Mouse (Mus musculus) liver, embryonic 14.5 days (tissue): ENCODE data around the gene Dclk2. TPM values are rescaled to one million over a fixed set of nuclear protein-coding genes. Genes with fewer than 3 reads are reported as not detected.

Experiments used
- ATAC-seq: fragments of 200-750 bp; cut with Nextera tagmentation; 2 replicates; pipeline ENCODE4 v1.8.0; 2017; ENCODE audit warnings: moderate number of reproducible peaks, mild to moderate bottlenecking, moderate library complexity; ENCODE audit not compliant: insufficient read depth
- DNase-seq, 3 experiments: peaks; one replicate each; pipeline ENCODE4 v3.0.0-alpha.2; 2012 to 2013; ENCODE audit warnings: low read depth in 3 of 3, low spot score in 3 of 3
- H3K27ac ChIP-seq: fragments of 300-500 bp; sonication (generic); 2 replicates; pipeline ENCODE4 v1.5.1; 2014; ENCODE audit warnings: moderate library complexity, mild to moderate bottlenecking, control low read depth, inconsistent platforms
- H3K27me3 ChIP-seq: fragments of 300-500 bp; sonication (generic); 2 replicates; pipeline ENCODE4 v1.6.1; 2014; ENCODE audit warnings: mild to moderate bottlenecking, low read length, moderate library complexity; ENCODE audit not compliant: control insufficient read depth, insufficient read depth
- H3K36me3 ChIP-seq: fragments of 300-500 bp; sonication (generic); replicated peaks from 2 replicates; pipeline ENCODE4 v1.6.1; 2014; ENCODE audit warnings: low read depth; ENCODE audit not compliant: control insufficient read depth, insufficient read depth
- H3K4me1 ChIP-seq, 2 experiments: fragments of 200-500 bp in 1 of 2; fragments of 300-500 bp in 1 of 2; sonication (generic) in 1 of 2; replicated peaks; 2 replicates each; pipeline ENCODE4 v1.6.1; 2012 to 2014; ENCODE audit warnings: antibody characterized with exemption in 1 of 2, inconsistent platforms in 1 of 2, low read length in 1 of 2; ENCODE audit not compliant: control insufficient read depth in 2 of 2, insufficient read depth in 2 of 2
- H3K4me2 ChIP-seq: fragments of 300-500 bp; sonication (generic); 2 replicates; pipeline ENCODE4 v1.6.1; 2014; ENCODE audit warnings: low read depth, mild to moderate bottlenecking, control low read depth, moderate library complexity
- H3K4me3 ChIP-seq, 2 experiments: fragments of 200-500 bp in 1 of 2; fragments of 300-500 bp in 1 of 2; sonication (generic) in 1 of 2; 2 replicates each; pipeline ENCODE4 v1.5.1; 2012 to 2014; ENCODE audit warnings: low read depth in 2 of 2, low read length in 2 of 2, mild to moderate bottlenecking in 2 of 2, control low read depth in 1 of 2, inconsistent platforms in 1 of 2, moderate library complexity in 1 of 2; ENCODE audit not compliant: insufficient read depth in 1 of 2
- H3K9ac ChIP-seq: fragments of 300-500 bp; sonication (generic); replicated peaks from 2 replicates; pipeline ENCODE4 v1.6.1; 2014; ENCODE audit warnings: mild to moderate bottlenecking, control low read depth, moderate library complexity
- H3K9me3 ChIP-seq: fragments of 300-500 bp; sonication (generic); 2 replicates; pipeline ENCODE4 v1.6.1; 2016; ENCODE audit warnings: low read length, mixed read lengths; ENCODE audit not compliant: control insufficient read depth
- CTCF ChIP-seq: IDR thresholded peaks from 2 replicates; pipeline ENCODE4 v1.5.1; 2016; ENCODE audit warnings: antibody characterized with exemption, low read depth, control low read depth
- EP300 ChIP-seq: IDR thresholded peaks from 2 replicates; pipeline ENCODE4 v1.6.1; 2016; ENCODE audit warnings: antibody characterized with exemption, low read depth
- WGBS: fragments of 180-500 bp; shearing (Covaris S2); extraction: QIAGEN DNeasy Blood & Tissue Kit; methylation state at CpG from one replicate; pipeline ENCODE4 v1.1.7; 2014; ENCODE audit not compliant: insufficient replicate concordance; 5-methylcytosine and 5-hydroxymethylcytosine counted together
- polyA plus RNA-seq, 2 experiments: library from polyadenylated mRNA; depleted of rRNA in 1 of 2; stranded (reverse) in 1 of 2; unstranded in 1 of 2; fragments of >200 nt; fragmentation: Nextera tagmentation in 1 of 2; extraction: Ambion mirVana in 1 of 2; gene quantifications; 2 replicates each; pipeline versions ENCODE4 v1.2.1 to v1.2.3; 2012 to 2014

Dclk2 gene
- polyA plus RNA-seq, 2 experiments = 8.7 to 12.8 TPM

DNA sequence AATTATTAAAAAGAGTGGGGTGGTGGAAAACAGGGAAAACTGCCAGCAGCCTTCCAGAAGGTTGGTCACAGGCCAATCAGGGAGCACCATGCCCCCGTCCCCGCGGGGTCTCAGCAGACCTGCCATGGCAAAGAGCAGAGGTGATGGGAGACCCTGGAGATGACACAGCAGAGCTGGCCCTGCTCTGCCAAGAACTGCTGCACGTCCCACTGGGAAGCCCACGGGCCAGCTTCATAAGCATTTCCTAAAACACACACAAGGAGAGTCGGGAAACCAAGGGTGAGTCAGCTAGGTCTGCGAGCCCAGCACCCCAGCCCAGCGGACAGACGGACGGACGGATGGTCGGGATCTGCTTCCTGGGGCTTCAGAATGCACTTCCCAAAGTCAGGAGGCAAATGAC, 134.4 kb downstream of the Dclk2 start:
- Histone ChIP-seq H3K4me3 (no peak overlapping the region), H3K9me3 (no peaks in the 10 kb centered on the region), H3K27me3 (no peaks in the 10 kb centered on the region), H3K27ac (no peak overlapping the region), H3K4me2 (no peak overlapping the region), H3K36me3 (no peaks in the 10 kb centered on the region; the same call in 1 of the 2 replicates), H3K9ac (no peak overlapping the region), H3K4me1 (no peaks in the 10 kb centered on the region)
- DNase-seq (no peak), ATAC-seq (no peak)
- TF ChIP-seq EP300 = no peak
- WGBS = 83% methylated on average over 12 of the region's 12 CpGs

DNA sequence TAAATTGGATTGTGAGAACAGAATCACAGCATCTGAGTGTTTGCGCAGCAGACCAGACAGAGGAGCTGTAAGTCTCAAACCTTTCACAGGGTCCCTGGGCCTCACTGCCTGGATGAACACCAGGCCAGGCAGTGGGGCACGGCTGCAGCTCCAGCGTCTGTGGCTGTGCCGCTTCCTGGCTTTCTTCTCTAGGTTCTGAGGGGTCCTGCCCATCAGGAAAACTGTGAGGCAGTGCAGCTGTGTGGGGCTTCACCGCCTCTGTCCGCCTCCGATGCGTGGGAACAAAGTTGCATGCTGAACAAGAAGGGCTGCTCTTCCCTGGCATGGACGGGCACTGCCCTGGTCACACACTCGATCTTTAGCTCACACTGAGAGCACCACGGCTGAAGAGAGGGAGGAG, 135.7 kb downstream of the Dclk2 start:
- H3K27ac ChIP-seq = no peak overlapping the region
- no peaks in the 10 kb centered on the region for H3K4me1 ChIP-seq
- no peaks in the 10 kb centered on the region; the same call in 1 of the 2 replicates for H3K36me3 ChIP-seq
- H3K9ac ChIP-seq = no peak overlapping the region
- no peaks in the 10 kb centered on the region for H3K9me3 ChIP-seq
- TF ChIP-seq CTCF = no peak
- TF ChIP-seq EP300 = no peak
- H3K27me3 ChIP-seq = no peaks in the 10 kb centered on the region
- no peak for ATAC-seq
- H3K4me3 ChIP-seq = no peak overlapping the region
- no peak for DNase-seq
- H3K4me2 ChIP-seq = no peak overlapping the region
- WGBS = 56% methylated on average over 11 of the region's 11 CpGs

- 88% methylated on average over 3 of the region's 3 CpGs for WGBS
- TF ChIP-seq CTCF = no peak
- no peak for TF ChIP-seq EP300
- no peak for DNase-seq
- H3K4me2 ChIP-seq = no peak overlapping the region
- H3K27ac ChIP-seq = no peak overlapping the region
- H3K27me3 ChIP-seq = no peaks in the 10 kb centered on the region
- H3K4me3 ChIP-seq = no peak overlapping the region
- no peak overlapping the region for H3K9ac ChIP-seq
- no peak for ATAC-seq
- H3K36me3 ChIP-seq = no peaks in the 10 kb centered on the region; the same call in 1 of the 2 replicates
- no peaks in the 10 kb centered on the region for H3K4me1 ChIP-seq
- no peaks in the 10 kb centered on the region for H3K9me3 ChIP-seq
These were observed 136.6 kb downstream of the Dclk2 start for GRCm38 (mm10) chr3:86784051-86784450.

- TF ChIP-seq CTCF = peak; percentile 62
- TF ChIP-seq EP300 = no peak
- 0 out of 2 replicates have a peak, but pooled peaks have one; percentile 35 for ATAC-seq
- Histone ChIP-seq H3K27ac (no peak overlapping the region), H3K27me3 (no peaks in the 10 kb centered on the region), H3K4me3 (no peak overlapping the region), H3K9me3 (no peaks in the 10 kb centered on the region), H3K4me2 (no peak overlapping the region), H3K4me1 (no peaks in the 10 kb centered on the region; a peak in 1 of 4 replicates), H3K9ac (no peak overlapping the region), H3K36me3 (no peaks in the 10 kb centered on the region; the same call in 1 of the 2 replicates)
- DNase-seq = no peak
- 62% methylated on average over 4 of the region's 4 CpGs for WGBS
These were observed 140.9 kb downstream of the Dclk2 start for GRCm38 (mm10) chr3:86779704-86780103.

- H3K27ac ChIP-seq = no peak overlapping the region
- no peak for DNase-seq
- no peak overlapping the region for H3K9ac ChIP-seq
- no peaks in the 10 kb centered on the region; the same call in 1 of the 2 replicates for H3K36me3 ChIP-seq
- no peaks in the 10 kb centered on the region for H3K27me3 ChIP-seq
- H3K9me3 ChIP-seq = no peaks in the 10 kb centered on the region
- TF ChIP-seq EP300 = no peak
- TF ChIP-seq CTCF = no peak
- H3K4me3 ChIP-seq = no peak overlapping the region
- WGBS = 68% methylated on average over 6 of the region's 6 CpGs
- ATAC-seq = no peak
- no peaks in the 10 kb centered on the region; a peak in 1 of 4 replicates for H3K4me1 ChIP-seq
- H3K4me2 ChIP-seq = no peak overlapping the region
These were observed 145.2 kb downstream of the Dclk2 start for GRCm38 (mm10) chr3:86775444-86775828.
